Mouse (Mus musculus) gastrocnemius, postnatal 14 days (tissue): Measurements from ENCODE around the gene Poll. TPM values are rescaled to one million over a fixed set of nuclear protein-coding genes. Genes with fewer than 3 reads are reported as not detected.

Experiments
- DNase-seq: peaks from one replicate; pipeline ENCODE4 v3.0.0; 2021; ENCODE audit warnings: mixed read lengths
- intact Hi-C: fragments of 180-260 bp; cut with DNase I; formaldehyde crosslinking; loops from one replicate; pipeline ENCODE4 v1.15.1; 2025; ENCODE audit warnings: low total_unique reads
- total RNA-seq, 2 experiments: library from RNA; stranded (reverse); gene quantifications; 2 replicates each; pipeline ENCODE4 v1.2.3; 2021

Poll gene
- total RNA-seq, 2 experiments from 2014 or later, result 11.2 to 11.3 TPM

GRCm38 (mm10) chr19:45542061-45542460 lies 18.3 kb downstream of the Poll start:
- no peak for DNase-seq
- intact Hi-C loops, result loop anchor here (5.0 to 10.0 kb wide), 4 partner anchors 57 to 320 kb away; no protein-coding TSS in a partner anchor

- intact Hi-C loops, result loop anchor here (5.0 to 10.0 kb wide), 4 partner anchors 57 to 319 kb away; no protein-coding TSS in a partner anchor
- peak; percentile 52 for DNase-seq
Measured at GRCm38 (mm10) chr19:45541409-45542041, 18.8 kb downstream of the Poll start.

GRCm38 (mm10) chr19:45540657-45541408 lies 19.5 kb downstream of the Poll start:
- intact Hi-C loops, result loop anchor here (5.0 to 10.0 kb wide), 4 partner anchors 56 to 319 kb away; no protein-coding TSS in a partner anchor
- DNase-seq, result no peak

- intact Hi-C loops, result no loop called here
- no peak for DNase-seq
Measured at GRCm38 (mm10) chr19:45537505-45537904, 22.8 kb downstream of the Poll start.

GRCm38 (mm10) chr19:45535929-45536328 lies 24.4 kb downstream of the Poll start:
- intact Hi-C loops, result no loop called here
- no peak for DNase-seq

GRCm38 (mm10) chr19:45535214-45535735 lies 25.1 kb downstream of the Poll start:
- intact Hi-C loops, result no loop called here
- no peak for DNase-seq

- no peak for DNase-seq
- intact Hi-C loops, result no loop called here
Measured at GRCm38 (mm10) chr19:45533617-45534016, 26.7 kb downstream of the Poll start.

GRCm38 (mm10) chr19:45531554-45531953 lies 28.8 kb downstream of the Poll start:
- DNase-seq, result no peak
- intact Hi-C loops, result no loop called here

GRCm38 (mm10) chr19:45530200-45530995 lies 29.9 kb downstream of the Poll start:
- DNase-seq, result no peak
- intact Hi-C loops, result no loop called here

GRCm38 (mm10) chr19:45529294-45529693 lies 31.0 kb downstream of the Poll start:
- DNase-seq, result no peak
- intact Hi-C loops, result no loop called here

GRCm38 (mm10) chr19:45527931-45528534 lies 32.3 kb downstream of the Poll start:
- intact Hi-C loops, result no loop called here
- DNase-seq, result no peak

GRCm38 (mm10) chr19:45527382-45527781 lies 32.9 kb downstream of the Poll start:
- DNase-seq, result no peak
- intact Hi-C loops, result no loop called here

- DNase-seq, result no peak
- intact Hi-C loops, result no loop called here
Measured at GRCm38 (mm10) chr19:45516264-45516663, 44.1 kb downstream of the Poll start.

GRCm38 (mm10) chr19:45515341-45515740 lies 45.0 kb downstream of the Poll start:
- DNase-seq, result no peak

GRCm38 (mm10) chr19:45511406-45511805 lies 48.9 kb downstream of the Poll start:
- DNase-seq, result no peak
- intact Hi-C loops, result no loop called here

More at GRCm38 (mm10) chr19:45515341-45515740, 45.0 kb downstream of the Poll start:
- intact Hi-C loops, result no loop called here

GRCm38 (mm10) chr19:45510680-45511079 lies 49.7 kb downstream of the Poll start:
- DNase-seq, result no peak
- intact Hi-C loops, result no loop called here

- intact Hi-C loops, result no loop called here
- DNase-seq, result no peak
Measured at GRCm38 (mm10) chr19:45507531-45507930, 52.8 kb downstream of the Poll start.

- intact Hi-C loops, result no loop called here
- DNase-seq, result no peak
Measured at GRCm38 (mm10) chr19:45505446-45505845, 54.9 kb downstream of the Poll start.
